Mouse (Mus musculus): ENCODE measurements around the gene Tmem151a. TPM values are rescaled to one million over a fixed set of nuclear protein-coding genes. Genes with fewer than 3 reads are reported as not detected.

Tmem151a gene
- polyA plus RNA-seq, 1 experiment = not detected

DNA sequence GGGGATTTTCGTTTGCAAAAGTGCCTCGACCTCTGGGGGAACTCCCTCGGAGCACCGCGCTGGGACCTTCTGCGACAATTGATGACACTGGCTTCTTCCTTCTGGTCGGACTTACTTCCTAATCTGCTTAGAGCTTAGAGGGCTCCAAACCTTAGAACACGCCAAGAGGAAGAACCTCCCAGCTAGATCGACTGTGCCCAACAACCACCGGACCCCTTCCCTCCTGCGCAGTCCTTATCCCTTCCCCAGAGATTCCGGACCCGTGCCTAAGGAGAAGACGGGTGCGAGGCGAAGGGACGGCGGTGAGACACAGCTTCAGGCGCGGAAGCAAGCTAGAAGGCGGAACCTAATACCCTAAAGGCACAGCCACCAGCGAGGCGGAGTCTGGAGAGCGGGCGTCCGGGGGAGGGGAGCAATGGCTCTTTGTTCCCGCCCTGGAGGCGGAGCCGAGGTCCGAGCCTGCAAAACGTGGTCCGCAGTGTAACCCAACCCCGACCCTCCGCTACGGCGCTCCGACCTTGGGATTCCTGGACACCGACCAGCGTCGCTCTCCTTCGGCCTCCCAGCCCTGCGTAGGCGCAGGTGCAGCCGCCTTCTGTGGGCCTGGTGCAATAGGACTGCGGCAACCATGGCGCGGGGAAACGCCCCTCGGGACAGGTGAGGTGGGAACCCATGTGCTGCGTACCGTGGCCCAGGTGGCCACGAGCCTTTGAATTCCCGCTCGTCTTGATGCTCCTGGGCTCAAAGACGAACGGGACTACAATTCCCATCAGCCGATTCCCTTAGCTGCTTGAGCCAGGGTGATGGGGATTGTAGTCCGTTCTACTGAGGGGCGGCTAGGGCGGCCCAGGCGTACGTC lies 61.5 kb downstream of the Tmem151a start, which contains the start of gene Slc29a2:
TSS of gene Slc29a2 (plus strand) at position 240 of the 859 bp plus-strand sequence.
- H3K4me3 ChIP-seq (ENCODE audit: insufficient read depth, low read depth, low read length) = peak within 1 kb of the TSS; percentile 95
- peaks cover 15% of the 10 kb centered on the region for H3K4me1 ChIP-seq (ENCODE audit: control insufficient read depth, insufficient read depth, low read length)
- H3K27ac ChIP-seq (ENCODE audit: insufficient read depth, low read depth, low read length) = peak within 1 kb of the TSS; percentile 97
- TF ChIP-seq POLR2A (IDR thresholded peaks at IDR 0.05; ENCODE audit: insufficient read depth, low read depth, low read length) (peak; percentile 79; the same call in 1 of the 2 replicates), CTCF (IDR thresholded peaks at IDR 0.05; ENCODE audit: insufficient read depth, low read depth, low read length) (no peak)
- WGBS = under 1% methylated on average over 62 of the region's 62 CpGs

DNA sequence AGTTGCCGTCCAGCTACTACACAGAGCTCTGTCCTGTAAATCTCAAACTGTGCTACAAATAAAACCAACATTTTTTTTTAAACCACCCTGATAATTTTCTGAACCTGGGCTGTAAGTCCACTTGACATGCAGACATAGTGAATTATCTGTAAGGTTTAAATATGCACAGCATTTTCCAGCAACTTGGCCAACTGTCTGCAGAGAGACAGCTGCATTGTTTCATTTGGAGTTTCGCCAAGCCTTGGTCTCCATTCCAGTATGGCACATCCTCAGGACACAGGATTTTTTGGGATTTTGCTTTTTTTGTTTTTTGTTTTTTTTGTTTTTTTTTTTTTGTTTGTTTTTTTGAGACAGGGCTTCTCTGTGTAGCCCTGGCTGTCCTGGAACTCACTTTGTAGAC lies 63.9 kb downstream of the Tmem151a start:
- H3K4me1 ChIP-seq (ENCODE audit: control insufficient read depth, insufficient read depth, low read length) = peaks cover 18% of the 10 kb centered on the region
- no peak overlapping the region for H3K27ac ChIP-seq (ENCODE audit: insufficient read depth, low read depth, low read length)
- no peak for TF ChIP-seq CTCF (IDR thresholded peaks at IDR 0.05; ENCODE audit: insufficient read depth, low read depth, low read length)
- TF ChIP-seq POLR2A (IDR thresholded peaks at IDR 0.05; ENCODE audit: insufficient read depth, low read depth, low read length) = no peak
- WGBS = 82% methylated on average over 2 of the region's 2 CpGs
- no peak overlapping the region for H3K4me3 ChIP-seq (ENCODE audit: insufficient read depth, low read depth, low read length)

Other genes starting within 250 kb of the Tmem151a start
- gene Ccs, start 246.2 kb downstream of the Tmem151a start, polyA plus RNA-seq (2012; ENCODE audit: insufficient read depth, insufficient read length, low replicate concordance, missing spikeins) = not detected in 2 replicates
- gene Ccdc87, start 246.2 kb downstream of the Tmem151a start, polyA plus RNA-seq (2012; ENCODE audit: insufficient read depth, insufficient read length, low replicate concordance, missing spikeins) = not detected in 2 replicates
- not detected in 2 replicates for gene Ctsf, start 230.4 kb downstream of the Tmem151a start, polyA plus RNA-seq (2012; ENCODE audit: insufficient read depth, insufficient read length, low replicate concordance, missing spikeins)
- not detected in 2 replicates for gene Actn3, start 207.6 kb downstream of the Tmem151a start, polyA plus RNA-seq (2012; ENCODE audit: insufficient read depth, insufficient read length, low replicate concordance, missing spikeins)
- gene Zdhhc24, start 206.9 kb downstream of the Tmem151a start, polyA plus RNA-seq (2012; ENCODE audit: insufficient read depth, insufficient read length, low replicate concordance, missing spikeins) = not detected in 2 replicates
- gene Bbs1, start 178.9 kb downstream of the Tmem151a start, polyA plus RNA-seq (2012; ENCODE audit: insufficient read depth, insufficient read length, low replicate concordance, missing spikeins) = not detected in 2 replicates
- gene Dpp3, start 157.2 kb downstream of the Tmem151a start, polyA plus RNA-seq (2012; ENCODE audit: insufficient read depth, insufficient read length, low replicate concordance, missing spikeins) = not detected in 2 replicates
- gene Peli3, start 142.4 kb downstream of the Tmem151a start, polyA plus RNA-seq (2012; ENCODE audit: insufficient read depth, insufficient read length, low replicate concordance, missing spikeins) = not detected in 2 replicates
- not detected in 2 replicates for gene Mrpl11, start 123.4 kb downstream of the Tmem151a start, polyA plus RNA-seq (2012; ENCODE audit: insufficient read depth, insufficient read length, low replicate concordance, missing spikeins)
- gene Npas4, start 95.2 kb downstream of the Tmem151a start, polyA plus RNA-seq (2012; ENCODE audit: insufficient read depth, insufficient read length, low replicate concordance, missing spikeins) = not detected in 2 replicates
- gene Slc29a2, start 61.7 kb downstream of the Tmem151a start, polyA plus RNA-seq (2012; ENCODE audit: insufficient read depth, insufficient read length, low replicate concordance, missing spikeins) = not detected in 2 replicates
- not detected in 2 replicates for gene B4gat1, start 46.7 kb downstream of the Tmem151a start, polyA plus RNA-seq (2012; ENCODE audit: insufficient read depth, insufficient read length, low replicate concordance, missing spikeins)
- gene AC124502.3, start 46.6 kb downstream of the Tmem151a start, polyA plus RNA-seq (2012; ENCODE audit: insufficient read depth, insufficient read length, low replicate concordance, missing spikeins) = not detected in 2 replicates
- not detected in 2 replicates for gene Brms1, start 44.2 kb downstream of the Tmem151a start, polyA plus RNA-seq (2012; ENCODE audit: insufficient read depth, insufficient read length, low replicate concordance, missing spikeins)
- not detected in 2 replicates for gene Rin1, start 35.0 kb downstream of the Tmem151a start, polyA plus RNA-seq (2012; ENCODE audit: insufficient read depth, insufficient read length, low replicate concordance, missing spikeins)
- gene Cd248, start 17.5 kb downstream of the Tmem151a start, polyA plus RNA-seq (2012; ENCODE audit: insufficient read depth, insufficient read length, low replicate concordance, missing spikeins) = not detected in 2 replicates
- not detected in 2 replicates for gene Yif1a, start 3.0 kb upstream of the Tmem151a start, polyA plus RNA-seq (2012; ENCODE audit: insufficient read depth, insufficient read length, low replicate concordance, missing spikeins)
- gene Cnih2, start 13.0 kb upstream of the Tmem151a start, polyA plus RNA-seq (2012; ENCODE audit: insufficient read depth, insufficient read length, low replicate concordance, missing spikeins) = not detected in 2 replicates
- not detected in 2 replicates for gene Rab1b, start 21.5 kb upstream of the Tmem151a start, polyA plus RNA-seq (2012; ENCODE audit: insufficient read depth, insufficient read length, low replicate concordance, missing spikeins)
- not detected in 2 replicates for gene Klc2, start 33.0 kb upstream of the Tmem151a start, polyA plus RNA-seq (2012; ENCODE audit: insufficient read depth, insufficient read length, low replicate concordance, missing spikeins)
- not detected in 2 replicates for gene Pacs1, start 187.6 kb upstream of the Tmem151a start, polyA plus RNA-seq (2012; ENCODE audit: insufficient read depth, insufficient read length, low replicate concordance, missing spikeins)
- not detected in 2 replicates for gene Sf3b2, start 209.9 kb upstream of the Tmem151a start, polyA plus RNA-seq (2012; ENCODE audit: insufficient read depth, insufficient read length, low replicate concordance, missing spikeins)
- gene Gal3st3, start 212.8 kb upstream of the Tmem151a start, polyA plus RNA-seq (2012; ENCODE audit: insufficient read depth, insufficient read length, low replicate concordance, missing spikeins) = not detected in 2 replicates